In genomic region chr17:69221966-69222692, GRCm38 (mm10) we compare ENCODE assay signal across 10 mouse cellular contexts.
DNase-seq lines count a peak whose midpoint lies in the region; ATAC-seq and TF ChIP-seq lines count a peak whose summit lies in the region.
"Had no signal": no experiment of that assay in that cellular context is flagged by ENCODE, and none has a peak within 500 bp of the region (broad histone marks: within the 10 kb centered on the region; RNA-seq: fewer than 3 reads in every experiment).

No protein-coding gene starts in this region.

- H3K27ac ChIP-seq in ES-Bruce4 (ENCODE audit: insufficient read depth, low read length), result 0 out of 2 replicates have a peak overlapping the region, but pooled peaks have one; percentile 5
- no peak overlapping the region for H3K27ac ChIP-seq in hindbrain, embryonic 12.5 days
- H3K27ac ChIP-seq: hindbrain, embryonic 15.5 days had no signal

- no peaks in the 10 kb centered on the region for H3K27me3 ChIP-seq in ES-Bruce4 (ENCODE audit: control insufficient read depth, insufficient read depth, low read length, poor library complexity, severe bottlenecking)
- no peaks in the 10 kb centered on the region for H3K27me3 ChIP-seq in hindbrain, embryonic 12.5 days
- H3K27me3 ChIP-seq: hindbrain, embryonic 15.5 days had no signal

- TF ChIP-seq POLR2A in ES-Bruce4 (IDR thresholded peaks at IDR 0.05; ENCODE audit: insufficient read depth, low read length), result no peak

- H3K4me3 ChIP-seq in ES-Bruce4 (ENCODE audit: low read depth, low read length), result no peak overlapping the region
- H3K4me3 ChIP-seq in hindbrain, embryonic 12.5 days, result no peak overlapping the region
- H3K4me3 ChIP-seq: hindbrain, embryonic 15.5 days had no signal

- TF ChIP-seq EP300 in ES-Bruce4 (IDR thresholded peaks at IDR 0.05; ENCODE audit: insufficient read depth, low read depth, low read length), result peak; percentile 82

- no peak for TF ChIP-seq CTCF in ES-Bruce4 (IDR thresholded peaks at IDR 0.05; ENCODE audit: low read depth, low read length)

- 33% methylated on average over 10 of the region's 10 CpGs for WGBS in hindbrain, embryonic 12.5 days

- peak; percentile 22 to 29 for DNase-seq in cerebellum, postnatal 10 days
- no peak for DNase-seq in cerebellum, postnatal 14 days
- peak; percentile 15 to 22 for DNase-seq in kidney, postnatal 36 days
- DNase-seq in kidney, adult 9 months, result no peak
- no peak for DNase-seq in left cerebral cortex, postnatal 4 days

- ATAC-seq in granulocyte monocyte progenitor cell, adult 5-6 weeks (replicated peaks; ENCODE audit: poor library complexity, severe bottlenecking), result peak; percentile 40; the same call in 1 of the 2 replicates
- ATAC-seq in hindbrain, embryonic 12.5 days (ENCODE audit: low FRiP score), result no peak

- no peaks in the 10 kb centered on the region for H3K9me3 ChIP-seq in ES-Bruce4 (replicated peaks; ENCODE audit: control insufficient read depth, insufficient read depth, low read length, poor library complexity, severe bottlenecking)
- H3K9me3 ChIP-seq in hindbrain, embryonic 12.5 days (replicated peaks), result no peaks in the 10 kb centered on the region
- H3K9me3 ChIP-seq: hindbrain, embryonic 15.5 days had no signal

- intact Hi-C loops in left cerebral cortex, postnatal 4 days (cut with DNase I), result no loop called here

- no peaks in the 10 kb centered on the region for H3K4me1 ChIP-seq in ES-Bruce4 (ENCODE audit: control insufficient read depth, insufficient read depth, low read length)
- H3K4me1 ChIP-seq in hindbrain, embryonic 12.5 days, result peaks cover 11% of the 10 kb centered on the region

- H3K4me2 ChIP-seq in hindbrain, embryonic 12.5 days (replicated peaks), result no peak overlapping the region
- H3K4me2 ChIP-seq: hindbrain, embryonic 15.5 days; liver, embryonic 11.5 days had no signal

- H3K9ac ChIP-seq in ES-Bruce4 (ENCODE audit: low read depth, poor library complexity, severe bottlenecking), result no peak overlapping the region
- no peak overlapping the region for H3K9ac ChIP-seq in hindbrain, embryonic 12.5 days
- H3K9ac ChIP-seq: hindbrain, embryonic 15.5 days had no signal

- no peaks in the 10 kb centered on the region for H3K36me3 ChIP-seq in ES-Bruce4 (ENCODE audit: control insufficient read depth, insufficient read depth, low read length, poor library complexity, severe bottlenecking)
- H3K36me3 ChIP-seq in hindbrain, embryonic 12.5 days, result no peaks in the 10 kb centered on the region
- H3K36me3 ChIP-seq: hindbrain, embryonic 15.5 days had no signal

Comparison
In these comparisons a context has a peak if more than half of its experiments do, and no peak if none do; other contexts are left out.
1. DNase-seq: peak in cerebellum, postnatal 10 days (2 of 2) and kidney, postnatal 36 days (2 of 2); none in cerebellum, postnatal 14 days (0 of 2), kidney, adult 9 months (single experiment) and left cerebral cortex, postnatal 4 days (single experiment).